Mouse (Mus musculus): ENCODE results near the gene Gspt1. TPM values are rescaled to one million over a fixed set of nuclear protein-coding genes. Genes with fewer than 3 reads are reported as not detected.

Gspt1 gene
- total RNA-seq, 1 experiment, result 89.8 TPM

GRCm38 (mm10) chr16:11171679-11172078 lies 82.4 kb downstream of the Gspt1 start:
- Histone ChIP-seq H3K9me3 (ENCODE audit: control insufficient read depth, insufficient read depth, low read depth, low read length) (no peaks in the 10 kb centered on the region), H3K36me3 (ENCODE audit: control insufficient read depth, insufficient read depth, low read length, poor library complexity, severe bottlenecking) (no peaks in the 10 kb centered on the region), H3K4me3 (ENCODE audit: insufficient read depth in 1 of 2, low read depth in 1 of 2, low read length in 2 of 2, poor library complexity in 1 of 2, severe bottlenecking in 1 of 2) (no peak overlapping the region), H3K9ac (ENCODE audit: insufficient read depth, low read depth, low read length, poor library complexity, severe bottlenecking) (no peak overlapping the region), H3K4me1 (ENCODE audit: control insufficient read depth in 2 of 2, insufficient read depth in 2 of 2, low read length in 2 of 2, poor library complexity in 1 of 2) (peaks cover 2% of the 10 kb centered on the region in 2 experiments; a peak in 2 of 4 replicates), H3K27ac (ENCODE audit: insufficient read depth, low read depth, low read length, poor library complexity, severe bottlenecking) (no peak overlapping the region)
- no peak for DNase-seq (ENCODE audit: low read depth, low spot score)
- in situ Hi-C loops (cut with MboI; ENCODE audit: low sequenced_read_pairs in 2 of 2, unreplicated experiment in 2 of 2), result no loop called here
- TF ChIP-seq HCFC1 (IDR thresholded peaks at IDR 0.05; ENCODE audit: borderline replicate concordance, insufficient read depth, low read length), result no peak
- TF ChIP-seq MAFK (IDR thresholded peaks at IDR 0.05; ENCODE audit: insufficient read depth, low read depth, low read length), result no peak
- TF ChIP-seq ZC3H11A (IDR thresholded peaks at IDR 0.05; ENCODE audit: borderline replicate concordance, low read depth, low read length), result no peak
- no peak for TF ChIP-seq ZNF384 (IDR thresholded peaks at IDR 0.05; ENCODE audit: low read depth, low read length)
- TF ChIP-seq CHD2 (IDR thresholded peaks at IDR 0.05; ENCODE audit: low read depth, low read length), result no peak

Other genes starting within 250 kb of the Gspt1 start
- gene Snn, start 193.4 kb downstream of the Gspt1 start, total RNA-seq (2012; rRNA removed), result 10.2 and 13.5 TPM in 2 replicates
- gene Litaf, start 188.2 kb downstream of the Gspt1 start, total RNA-seq (2012; rRNA removed), result 23.1 and 25.9 TPM in 2 replicates
- gene Txndc11, start 119.7 kb downstream of the Gspt1 start, total RNA-seq (2012; rRNA removed), result 26.0 and 28.6 TPM in 2 replicates
- 57.3 and 59.2 TPM in 2 replicates for gene Zc3h7a, start 77.9 kb downstream of the Gspt1 start, total RNA-seq (2012; rRNA removed)
- 167 and 203 TPM in 2 replicates for gene Rsl1d1, start 51.0 kb downstream of the Gspt1 start, total RNA-seq (2012; rRNA removed)
- 0.32 and 0.45 TPM in 2 replicates for gene Tnfrsf17, start 59.5 kb upstream of the Gspt1 start, total RNA-seq (2012; rRNA removed)
- 9.6 and 13.4 TPM in 2 replicates for gene Snx29, start 68.6 kb upstream of the Gspt1 start, total RNA-seq (2012; rRNA removed)